Mouse (Mus musculus) CH12.LX (cell line): ENCODE results near the gene Fgfr2.

ENCODE experiments used
- CHD2 ChIP-seq: IDR thresholded peaks from 2 replicates; pipeline ENCODE4 v1.6.1; 2011; ENCODE audit warnings: low read length, improper control_type of control experiment
- CTCF ChIP-seq, 2 experiments: IDR thresholded peaks in 1 of 2; conservative IDR thresholded peaks in 1 of 2; 2 replicates each; pipeline ENCODE4 v1.5.1; 2011 to 2012; ENCODE audit warnings: low read depth in 2 of 2, low read length in 2 of 2, improper control_type of control experiment in 1 of 2, inconsistent platforms in 1 of 2, mild to moderate bottlenecking in 1 of 2, moderate library complexity in 1 of 2
- HCFC1 ChIP-seq: IDR thresholded peaks from 2 replicates; pipeline ENCODE4 v1.6.1; 2012; ENCODE audit warnings: low read depth, mild to moderate bottlenecking, inconsistent platforms, low read length, improper control_type of control experiment
- MAZ ChIP-seq: IDR thresholded peaks from 2 replicates; pipeline ENCODE4 v1.6.1; 2012; ENCODE audit warnings: low read depth, mild to moderate bottlenecking, inconsistent platforms, low read length, improper control_type of control experiment, moderate library complexity
- PAX5 ChIP-seq: IDR thresholded peaks from 2 replicates; pipeline ENCODE4 v1.6.1; 2012; ENCODE audit warnings: low read length, inconsistent platforms, mixed read lengths
- POLR2A ChIP-seq: IDR thresholded peaks from 2 replicates; pipeline ENCODE4 v1.6.1; 2011; ENCODE audit warnings: low read depth, mild to moderate bottlenecking, improper control_type of control experiment, low read length
- USF1 ChIP-seq: IDR thresholded peaks from 2 replicates; pipeline ENCODE4 v1.6.1; 2014; ENCODE audit warnings: low read depth, mild to moderate bottlenecking, inconsistent platforms, low read length, improper control_type of control experiment
- ZMIZ1 ChIP-seq: IDR thresholded peaks from 2 replicates; pipeline ENCODE4 v1.6.1; 2012; ENCODE audit warnings: low read depth, mild to moderate bottlenecking, inconsistent platforms, low read length, improper control_type of control experiment

GRCm38 (mm10) chr7:132759405-132759891, 363.7 kb downstream of the Fgfr2 start:
- TF ChIP-seq PAX5 (no peak), USF1 (no peak), CHD2 (no peak), POLR2A (no peak), CTCF (conservative IDR thresholded peaks at IDR 0.05 in 1 of 2, IDR thresholded peaks at IDR 0.05 in 1 of 2; ENCODE audit: low read depth in 2 of 2, low read length in 2 of 2) (no peak), ZMIZ1 (no peak), HCFC1 (no peak), MAZ (no peak)
